Mouse (Mus musculus) adrenal gland, adult 10 weeks (tissue): ENCODE measurements around the gene 9230102O04Rik. TPM values are rescaled to one million over a fixed set of nuclear protein-coding genes. Genes with fewer than 3 reads are reported as not detected.

ENCODE experiments used
- polyA plus RNA-seq: library from polyadenylated mRNA; stranded (reverse); fragments of 350-450 nt; fragmentation: Illumina TruSeq; extraction: RNeasy Lipid Tissue Mini Kit (QIAGEN cat#74804); gene quantifications from one replicate; pipeline ENCODE4 v1.2.3, GENCODE M21; 2014; ENCODE audit warnings: low read depth, low replicate concordance

The 9230102O04Rik gene
- polyA plus RNA-seq = not detected

DNA sequence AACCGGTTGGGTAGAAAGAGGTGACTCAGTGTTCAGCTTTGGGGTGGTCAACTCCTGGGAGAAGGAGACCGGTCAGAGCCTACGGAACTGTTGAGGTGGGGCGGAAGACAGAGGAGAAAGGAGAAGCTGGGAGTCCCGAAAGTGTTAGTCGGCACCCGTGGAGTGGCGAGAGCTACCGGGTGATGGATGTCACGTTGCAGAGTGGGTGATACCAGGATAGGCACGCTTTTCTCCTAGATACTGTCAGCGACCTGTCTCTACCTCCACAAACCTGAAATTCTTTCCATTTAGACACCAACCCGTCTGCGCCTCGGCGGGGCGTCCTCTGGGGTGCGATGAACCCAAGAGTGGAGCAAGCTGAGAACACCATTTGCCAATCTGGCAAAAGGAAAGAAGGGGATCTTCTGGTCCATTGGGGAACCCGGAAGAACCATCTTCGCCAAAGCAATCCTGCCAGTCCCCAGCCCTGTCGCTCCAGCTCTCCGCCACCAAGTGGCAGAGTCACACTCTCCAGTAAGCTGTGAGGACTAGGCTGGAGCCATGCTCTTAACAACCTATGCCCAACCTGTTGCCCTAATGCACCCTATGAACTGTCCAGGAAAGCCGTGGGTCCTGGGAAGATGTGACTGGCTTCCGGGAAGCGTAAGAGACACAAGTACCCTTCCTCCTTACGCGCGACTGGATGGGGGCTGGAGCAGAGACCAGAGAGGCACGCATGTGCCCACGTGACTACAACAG lies at the start of gene 9230102O04Rik:
TSS of gene 9230102O04Rik (minus strand) at position 628 of the 738 bp plus-strand sequence.

DNA sequence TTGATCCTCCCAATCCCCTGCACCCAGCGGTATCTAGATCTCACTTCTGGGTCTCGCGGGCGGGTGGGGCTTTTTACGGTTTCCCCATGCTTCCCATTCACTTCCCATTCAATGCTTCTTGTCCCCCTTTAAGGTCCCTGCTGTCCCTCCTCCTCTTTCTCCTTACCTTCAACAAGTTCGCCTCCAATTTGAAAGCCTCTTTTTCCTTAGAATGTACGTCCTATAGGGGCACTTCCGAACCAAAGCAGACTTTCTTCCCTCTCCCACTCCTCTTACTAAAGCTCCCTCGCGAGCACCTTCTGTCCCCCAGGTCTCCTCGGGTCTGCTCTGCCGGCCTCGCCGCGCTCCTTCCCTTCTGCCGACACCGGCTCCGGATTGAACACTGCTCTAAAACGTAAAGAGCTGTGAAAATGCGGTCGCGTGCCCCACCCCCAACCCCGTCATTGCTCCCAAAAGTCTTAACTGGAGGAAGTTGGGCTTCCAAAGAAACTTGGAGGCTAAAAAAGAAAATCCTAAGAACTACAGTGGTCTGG lies 377 bp upstream of the 9230102O04Rik start, which contains the start of gene Gata3:
TSS of gene Gata3 (minus strand) at position 384 of the 533 bp plus-strand sequence.

DNA sequence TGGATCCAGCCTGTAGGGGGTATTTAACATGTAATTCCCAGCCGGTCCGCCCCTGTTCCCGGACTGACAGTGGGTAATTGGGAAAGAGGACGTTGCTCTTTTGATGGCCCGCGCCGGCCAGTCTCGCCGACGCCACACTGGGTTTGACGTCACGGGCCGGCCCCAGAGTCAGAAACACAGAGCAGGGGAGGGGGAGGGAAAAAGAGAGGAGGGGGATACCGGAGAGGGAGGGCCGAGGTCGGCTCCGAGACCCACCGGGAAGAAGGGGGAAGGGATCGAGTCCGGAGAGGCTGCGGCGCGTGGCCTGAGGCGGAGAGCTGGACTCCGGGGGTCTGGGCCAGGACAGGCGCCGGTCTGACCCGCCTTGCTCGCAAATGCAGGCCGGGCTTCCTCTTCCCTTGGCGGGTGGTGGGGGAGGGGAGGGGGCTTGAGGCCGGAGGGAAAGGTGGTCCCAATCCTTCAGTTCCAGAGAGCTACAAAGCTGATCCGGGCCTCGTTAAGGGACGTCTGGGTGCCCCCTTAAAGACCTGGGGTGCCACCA lies 8.2 kb downstream of the 9230102O04Rik start, which contains the start of gene 4930412O13Rik:
TSS of gene 4930412O13Rik (plus strand) at position 202 of the 541 bp plus-strand sequence.

Other genes with a start within 250 kb of the 9230102O04Rik start
- not detected for gene 4930412O13Rik, start 8.3 kb downstream of the 9230102O04Rik start, polyA plus RNA-seq
- 13.3 TPM for gene Gata3, start 494 bp upstream of the 9230102O04Rik start, polyA plus RNA-seq
- gene Taf3, start 159.1 kb upstream of the 9230102O04Rik start, polyA plus RNA-seq = 15.3 TPM
- 834 TPM for gene Atp5c1, start 191.0 kb upstream of the 9230102O04Rik start, polyA plus RNA-seq
- 26.6 TPM for gene Kin, start 191.1 kb upstream of the 9230102O04Rik start, polyA plus RNA-seq
- 34.8 TPM for gene Itih2, start 241.9 kb upstream of the 9230102O04Rik start, polyA plus RNA-seq